Mouse (Mus musculus) hindbrain, embryonic 15.5 days (tissue): Measurements from ENCODE around the gene Sema4b. TPM values are rescaled to one million over a fixed set of nuclear protein-coding genes. Genes with fewer than 3 reads are reported as not detected.

Experiments used
- ATAC-seq: fragments of 200-750 bp; cut with Nextera tagmentation; 2 replicates; pipeline ENCODE4 v1.8.0; 2017; ENCODE audit warnings: low read depth, moderate number of reproducible peaks, moderate TSS enrichment; ENCODE audit not compliant: low FRiP score
- H3K27ac ChIP-seq: fragments of 300-500 bp; sonication (generic); replicated peaks from 2 replicates; pipeline ENCODE4 v1.5.1; 2015; ENCODE audit warnings: mild to moderate bottlenecking, inconsistent platforms
- H3K27me3 ChIP-seq: fragments of 300-500 bp; sonication (generic); 2 replicates; pipeline ENCODE4 v1.6.1; 2015; ENCODE audit warnings: control low read depth, inconsistent platforms
- H3K36me3 ChIP-seq: fragments of 300-500 bp; sonication (generic); 2 replicates; pipeline ENCODE4 v1.6.1; 2015; ENCODE audit warnings: control low read depth, inconsistent platforms
- H3K4me1 ChIP-seq: fragments of 300-500 bp; sonication (generic); replicated peaks from 2 replicates; pipeline ENCODE4 v1.6.1; 2015; ENCODE audit warnings: control low read depth, inconsistent platforms
- H3K4me2 ChIP-seq: fragments of 300-500 bp; sonication (generic); 2 replicates; pipeline ENCODE4 v1.6.1; 2015; ENCODE audit warnings: moderate library complexity, mild to moderate bottlenecking, inconsistent platforms
- H3K4me3 ChIP-seq: fragments of 300-500 bp; sonication (generic); 2 replicates; pipeline ENCODE4 v1.5.1; 2015; ENCODE audit warnings: mild to moderate bottlenecking, inconsistent platforms
- H3K9ac ChIP-seq: fragments of 300-500 bp; sonication (generic); 2 replicates; pipeline ENCODE4 v1.6.1; 2015; ENCODE audit warnings: inconsistent platforms
- H3K9me3 ChIP-seq: fragments of 300-500 bp; sonication (generic); 2 replicates; pipeline ENCODE4 v1.6.1; 2016; ENCODE audit warnings: control low read depth, inconsistent platforms
- WGBS: fragments of 180-500 bp; shearing (Covaris S2); methylation state at CpG from one replicate; pipeline ENCODE4 v1.1.7; 2015; 5-methylcytosine and 5-hydroxymethylcytosine counted together
- polyA plus RNA-seq: library from polyadenylated mRNA; unstranded; fragments of >200 nt; fragmentation: Nextera tagmentation; extraction: Ambion mirVana; gene quantifications from 2 replicates; pipeline ENCODE4 v1.2.1, GENCODE M21; 2015

Gene Sema4b
- polyA plus RNA-seq, 1 experiment from 2014 or later: 25.7 TPM

DNA sequence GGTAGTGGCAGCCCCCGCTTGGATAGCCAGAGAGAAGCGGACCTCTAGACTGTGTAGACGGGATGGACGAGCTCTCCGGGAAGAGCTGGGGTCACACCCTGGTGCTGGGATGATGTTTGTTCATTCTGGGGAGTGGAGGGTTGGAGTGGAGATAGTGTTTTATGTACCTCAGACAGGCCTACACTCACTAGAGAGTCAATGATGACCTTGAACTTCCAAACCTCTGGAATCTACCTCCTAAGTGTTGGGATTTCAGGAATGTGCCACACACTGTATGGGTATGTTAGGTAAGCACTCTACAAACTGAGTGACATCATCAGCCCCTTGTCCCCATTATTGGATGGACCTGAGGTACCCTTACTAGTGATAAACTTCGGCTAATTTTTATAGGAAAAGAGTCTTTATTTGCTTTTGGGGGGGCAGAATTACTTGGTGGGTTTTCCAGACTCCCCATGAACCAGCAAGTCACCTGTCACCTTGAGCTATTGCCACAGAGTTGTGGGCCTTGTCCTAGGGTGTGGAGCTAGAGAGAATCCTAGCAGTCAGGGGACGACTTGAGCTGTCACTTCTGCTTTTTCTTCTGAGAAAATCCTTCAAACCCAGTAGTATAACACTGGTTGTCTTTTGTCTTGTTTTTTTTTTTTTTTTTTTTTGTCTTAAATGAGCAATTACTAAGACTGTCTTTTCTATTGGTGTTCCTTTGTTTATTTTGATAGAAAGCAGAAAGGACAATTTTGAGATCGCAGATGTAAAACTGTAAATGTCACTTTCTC, 28.0 kb upstream of the Sema4b start:
- Histone ChIP-seq H3K36me3 (no peaks in the 10 kb centered on the region), H3K27me3 (no peaks in the 10 kb centered on the region), H3K9ac (no peak overlapping the region), H3K27ac (no peak overlapping the region), H3K4me1 (no peaks in the 10 kb centered on the region), H3K4me3 (no peak overlapping the region), H3K9me3 (no peaks in the 10 kb centered on the region), H3K4me2 (no peak overlapping the region)
- 91% methylated on average over 8 of the region's 8 CpGs for WGBS
- no peak for ATAC-seq

- H3K36me3 ChIP-seq: no peaks in the 10 kb centered on the region
- H3K4me3 ChIP-seq: no peak overlapping the region
- WGBS: 71% methylated on average over 7 of the region's 7 CpGs
- no peak overlapping the region for H3K9ac ChIP-seq
- H3K27me3 ChIP-seq: no peaks in the 10 kb centered on the region
- H3K4me2 ChIP-seq: no peak overlapping the region
- H3K27ac ChIP-seq: no peak overlapping the region
- ATAC-seq: peak; percentile 42; the same call in 1 of the 2 replicates
- no peaks in the 10 kb centered on the region for H3K4me1 ChIP-seq
- no peaks in the 10 kb centered on the region for H3K9me3 ChIP-seq
These were observed 26.2 kb upstream of the Sema4b start for GRCm38 (mm10) chr7:80160293-80160944.

- no peaks in the 10 kb centered on the region for H3K27me3 ChIP-seq
- ATAC-seq: no peak
- 75% methylated on average over 8 of the region's 8 CpGs for WGBS
- H3K4me2 ChIP-seq: no peak overlapping the region
- no peak overlapping the region for H3K9ac ChIP-seq
- H3K36me3 ChIP-seq: no peaks in the 10 kb centered on the region
- H3K4me1 ChIP-seq: no peaks in the 10 kb centered on the region
- no peak overlapping the region for H3K27ac ChIP-seq
- H3K4me3 ChIP-seq: no peak overlapping the region
- H3K9me3 ChIP-seq: no peaks in the 10 kb centered on the region
These were observed 25.7 kb upstream of the Sema4b start for GRCm38 (mm10) chr7:80160945-80161306.

- no peak overlapping the region for H3K4me3 ChIP-seq
- no peaks in the 10 kb centered on the region for H3K36me3 ChIP-seq
- no peaks in the 10 kb centered on the region for H3K9me3 ChIP-seq
- no peak overlapping the region for H3K4me2 ChIP-seq
- no peak overlapping the region for H3K9ac ChIP-seq
- 85% methylated on average over 5 of the region's 5 CpGs for WGBS
- H3K4me1 ChIP-seq: no peaks in the 10 kb centered on the region
- H3K27me3 ChIP-seq: no peaks in the 10 kb centered on the region
- H3K27ac ChIP-seq: no peak overlapping the region
- no peak for ATAC-seq
These were observed 21.2 kb upstream of the Sema4b start for GRCm38 (mm10) chr7:80165432-80165831.

DNA sequence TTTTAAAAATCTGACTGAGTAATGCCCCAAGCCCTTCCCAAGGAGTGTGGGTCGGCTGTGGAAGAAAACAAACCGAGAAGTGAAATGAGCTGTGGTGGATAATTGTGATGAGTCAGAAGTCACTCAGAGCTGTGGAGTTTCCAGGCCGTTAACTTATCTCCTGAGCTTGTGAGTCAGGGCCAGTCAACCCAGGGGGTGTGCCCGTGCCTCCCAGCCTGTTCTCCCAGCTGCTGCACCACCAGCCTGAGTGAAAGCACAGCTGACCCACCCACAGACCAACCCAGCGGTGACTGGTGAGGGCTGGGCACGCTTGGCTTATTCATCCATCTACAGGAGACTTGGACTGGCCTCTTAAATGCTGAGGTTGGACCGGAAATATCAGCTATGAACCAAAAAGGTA, 19.9 kb upstream of the Sema4b start:
- H3K9ac ChIP-seq: no peak overlapping the region
- H3K4me1 ChIP-seq: peaks cover 7% of the 10 kb centered on the region
- no peak overlapping the region for H3K4me3 ChIP-seq
- H3K4me2 ChIP-seq: no peak overlapping the region
- ATAC-seq: no peak
- WGBS: 69% methylated on average over 7 of the region's 7 CpGs
- no peaks in the 10 kb centered on the region for H3K36me3 ChIP-seq
- no peaks in the 10 kb centered on the region for H3K9me3 ChIP-seq
- H3K27me3 ChIP-seq: no peaks in the 10 kb centered on the region
- no peak overlapping the region for H3K27ac ChIP-seq

DNA sequence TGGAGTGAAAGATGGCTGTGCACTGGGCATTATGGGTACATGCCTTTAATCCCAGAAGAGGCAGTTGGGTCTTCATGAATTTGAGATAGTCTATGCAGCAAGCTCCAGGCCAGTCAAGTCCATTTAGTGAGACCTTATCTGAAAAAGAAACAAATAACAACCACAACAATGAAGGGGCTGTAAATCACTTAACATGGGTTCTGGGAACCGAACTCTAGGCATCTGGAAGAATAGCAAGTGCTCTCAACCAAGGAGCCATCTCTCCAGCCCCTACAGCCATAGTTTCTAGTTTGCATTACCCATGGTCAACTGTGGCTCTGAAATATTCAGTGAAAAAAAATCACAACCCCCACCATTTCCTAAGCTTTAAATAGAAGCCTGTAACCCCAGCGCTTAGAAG, 16.8 kb upstream of the Sema4b start:
- no peak for ATAC-seq
- Histone ChIP-seq H3K9ac (no peak overlapping the region), H3K27ac (no peak overlapping the region), H3K36me3 (no peaks in the 10 kb centered on the region), H3K27me3 (no peaks in the 10 kb centered on the region), H3K4me2 (no peak overlapping the region), H3K9me3 (no peaks in the 10 kb centered on the region), H3K4me1 (peaks cover 12% of the 10 kb centered on the region), H3K4me3 (no peak overlapping the region)
- 85% methylated on average over 2 of the region's 2 CpGs for WGBS

GRCm38 (mm10) chr7:80171345-80171744, 15.3 kb upstream of the Sema4b start:
- Histone ChIP-seq H3K9ac (peak overlapping the region; percentile 10; the same call in 1 of the 2 replicates), H3K4me3 (no peak overlapping the region), H3K4me2 (no peak overlapping the region), H3K4me1 (peaks cover 12% of the 10 kb centered on the region), H3K27ac (peak overlapping the region; percentile 59), H3K36me3 (no peaks in the 10 kb centered on the region), H3K9me3 (no peaks in the 10 kb centered on the region), H3K27me3 (no peaks in the 10 kb centered on the region)
- 31% methylated on average over 8 of the region's 8 CpGs for WGBS
- peak; percentile 80 for ATAC-seq

- no peaks in the 10 kb centered on the region for H3K36me3 ChIP-seq
- H3K9me3 ChIP-seq: no peaks in the 10 kb centered on the region
- H3K4me3 ChIP-seq: no peak overlapping the region
- H3K27ac ChIP-seq: no peak overlapping the region
- H3K4me2 ChIP-seq: no peak overlapping the region
- 81% methylated on average over 8 of the region's 8 CpGs for WGBS
- no peak for ATAC-seq
- H3K27me3 ChIP-seq: no peaks in the 10 kb centered on the region
- peaks cover 12% of the 10 kb centered on the region for H3K4me1 ChIP-seq
- H3K9ac ChIP-seq: no peak overlapping the region
These were observed 14.3 kb upstream of the Sema4b start for GRCm38 (mm10) chr7:80172069-80172956.

DNA sequence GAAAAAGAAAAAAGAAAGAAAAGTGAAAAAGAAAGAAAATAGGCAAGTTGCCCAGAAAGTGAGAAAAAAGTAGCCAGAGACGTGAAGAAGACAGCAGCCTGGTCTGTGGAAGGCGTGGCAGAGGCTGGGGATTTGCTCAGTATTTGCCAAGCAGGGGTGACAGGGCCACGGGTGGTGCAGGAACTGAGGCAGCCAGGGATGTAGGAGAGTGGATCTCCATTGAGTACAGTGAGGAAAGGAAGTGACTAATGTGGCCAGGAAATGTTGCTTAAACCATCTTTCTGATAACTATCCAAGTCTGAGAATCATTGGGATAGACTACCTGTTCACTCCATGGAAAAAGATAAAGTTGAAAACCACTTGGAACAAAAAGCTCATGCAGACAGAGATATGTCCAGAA, 10.5 kb upstream of the Sema4b start:
- Histone ChIP-seq H3K4me1 (peaks cover 10% of the 10 kb centered on the region), H3K36me3 (no peaks in the 10 kb centered on the region), H3K9me3 (no peaks in the 10 kb centered on the region), H3K9ac (no peak overlapping the region), H3K27ac (no peak overlapping the region), H3K4me2 (no peak overlapping the region), H3K27me3 (no peaks in the 10 kb centered on the region), H3K4me3 (no peak overlapping the region)
- WGBS: 61% methylated on average over 3 of the region's 3 CpGs
- ATAC-seq: no peak

GRCm38 (mm10) chr7:80177438-80177837, 9.2 kb upstream of the Sema4b start:
- H3K9ac ChIP-seq: no peak overlapping the region
- no peak overlapping the region for H3K27ac ChIP-seq
- H3K9me3 ChIP-seq: no peaks in the 10 kb centered on the region
- no peaks in the 10 kb centered on the region for H3K27me3 ChIP-seq
- no peak overlapping the region for H3K4me2 ChIP-seq
- H3K36me3 ChIP-seq: no peaks in the 10 kb centered on the region
- H3K4me3 ChIP-seq: no peak overlapping the region
- 96% methylated on average over 3 of the region's 3 CpGs for WGBS
- ATAC-seq: no peak
- H3K4me1 ChIP-seq: no peaks in the 10 kb centered on the region

DNA sequence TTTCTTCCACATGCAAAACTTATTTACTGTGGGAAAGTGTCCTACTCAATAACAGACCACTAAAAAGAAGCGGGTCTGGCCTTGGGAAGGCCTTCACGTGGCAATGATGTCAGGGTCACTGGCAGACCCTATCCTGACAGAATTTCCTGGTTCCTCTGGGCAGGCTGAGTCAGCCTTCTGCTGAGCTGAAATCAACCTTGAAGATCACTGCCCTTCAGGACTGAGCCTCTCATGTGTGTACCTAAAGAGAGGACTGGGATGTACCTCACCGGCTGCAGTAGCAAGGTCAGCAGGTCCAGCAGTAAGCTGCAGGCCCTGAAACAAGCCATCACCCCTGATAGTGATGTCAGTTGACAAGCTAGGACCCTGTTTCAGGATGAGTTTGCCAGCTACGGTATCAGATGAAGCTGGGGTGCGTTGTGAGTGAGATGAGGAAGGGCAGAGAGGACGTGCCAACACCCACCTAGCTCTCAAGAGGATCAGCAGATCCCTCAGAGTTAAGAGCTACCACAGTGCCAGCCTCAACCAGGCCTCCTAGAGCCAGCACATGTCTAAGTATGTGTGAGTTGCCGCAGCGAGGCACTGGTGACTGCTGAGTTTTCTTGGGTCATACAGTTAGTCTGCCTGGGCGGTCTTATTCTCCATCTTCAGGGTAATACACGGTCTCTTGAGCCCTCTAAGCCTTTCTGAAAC, 8.5 kb upstream of the Sema4b start:
- H3K4me2 ChIP-seq: no peak overlapping the region
- no peak for ATAC-seq
- no peak overlapping the region for H3K9ac ChIP-seq
- no peak overlapping the region for H3K27ac ChIP-seq
- WGBS: 89% methylated on average over 10 of the region's 10 CpGs
- no peaks in the 10 kb centered on the region for H3K27me3 ChIP-seq
- no peaks in the 10 kb centered on the region for H3K4me1 ChIP-seq
- no peaks in the 10 kb centered on the region for H3K36me3 ChIP-seq
- no peaks in the 10 kb centered on the region for H3K9me3 ChIP-seq
- no peak overlapping the region for H3K4me3 ChIP-seq
